Mouse (Mus musculus) cortical plate, adult 2 months (tissue): ENCODE measurements at regions not wholly inside any gene's neighbourhood (a gene's known extent, or its start where the extent isn't known, plus 50 kb on each side); places are given as distances from the start of the nearest gene placed in this dataset.

Experiments used
- H3K27ac ChIP-seq: fragments of 200-500 bp; 2 replicates; pipeline ENCODE4 v1.5.1; 2012; ENCODE audit warnings: low read length, control low read depth, inconsistent platforms; ENCODE audit not compliant: insufficient read depth
- H3K4me1 ChIP-seq: fragments of 200-500 bp; 2 replicates; pipeline ENCODE4 v1.6.1; 2011; ENCODE audit warnings: low read length; ENCODE audit not compliant: control insufficient read depth, insufficient read depth
- H3K4me3 ChIP-seq: fragments of 200-500 bp; 2 replicates; pipeline ENCODE4 v1.5.1; 2011; ENCODE audit warnings: mild to moderate bottlenecking, low read length, control low read depth; ENCODE audit not compliant: insufficient read depth
- CTCF ChIP-seq: fragments of 200-500 bp; IDR thresholded peaks from 2 replicates; pipeline ENCODE4 v1.5.1; 2011; ENCODE audit warnings: mild to moderate bottlenecking, control low read depth, low read length; ENCODE audit not compliant: insufficient read depth; ENCODE audit errors: extremely low read depth
- POLR2A ChIP-seq: fragments of 200-500 bp; IDR thresholded peaks from 2 replicates; pipeline ENCODE4 v1.6.1; 2011; ENCODE audit warnings: mild to moderate bottlenecking, low read length, control low read depth; ENCODE audit not compliant: insufficient read depth; ENCODE audit errors: extremely low read depth

DNA sequence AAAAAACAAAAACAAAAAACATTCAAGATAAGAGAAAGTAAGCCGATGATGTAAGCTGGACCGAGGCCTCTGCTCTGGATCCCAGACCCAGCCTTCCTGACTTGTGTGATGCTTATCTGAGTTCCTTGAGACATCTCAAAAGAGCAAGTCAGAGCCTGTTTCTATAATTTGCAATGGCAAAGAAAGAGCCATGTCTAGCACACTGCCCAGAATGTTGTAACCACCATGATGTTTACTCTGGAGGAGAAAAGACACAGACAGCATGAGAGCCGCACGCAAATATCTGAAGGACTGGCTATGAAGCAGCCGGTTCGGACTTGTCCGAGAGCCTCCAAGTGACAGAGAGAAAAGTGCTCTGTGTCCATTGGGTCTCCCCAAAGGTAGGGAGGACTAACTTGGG, 52.2 kb upstream of the C1qtnf3 start:
- no peak for TF ChIP-seq CTCF
- no peak for TF ChIP-seq POLR2A
- H3K4me3 ChIP-seq: no peak overlapping the region
- H3K4me1 ChIP-seq: no peaks in the 10 kb centered on the region
- H3K27ac ChIP-seq: no peak overlapping the region

- TF ChIP-seq POLR2A: no peak
- peak; percentile 54; the same call in 1 of the 2 replicates for TF ChIP-seq CTCF
- Histone ChIP-seq H3K4me3 (no peak overlapping the region), H3K27ac (no peak overlapping the region), H3K4me1 (no peaks in the 10 kb centered on the region)
These were observed 51.1 kb upstream of the C1qtnf3 start for GRCm38 (mm10) chr15:10901075-10901474.

- H3K27ac ChIP-seq: no peak overlapping the region
- no peaks in the 10 kb centered on the region for H3K4me1 ChIP-seq
- H3K4me3 ChIP-seq: no peak overlapping the region
- no peak for TF ChIP-seq CTCF
- TF ChIP-seq POLR2A: no peak
These were observed 50.3 kb upstream of the C1qtnf3 start for GRCm38 (mm10) chr15:10901745-10902262.
